Mouse (Mus musculus) retina, adult 2 months (tissue): ENCODE measurements at regions not wholly inside any gene's neighbourhood (a gene's known extent, or its start where the extent isn't known, plus 50 kb on each side); places are given as distances from the start of the nearest gene placed in this dataset.
"Not testable (repeated sequence)": the region's sequence is repeated elsewhere in the genome, so short reads cannot be mapped to it uniquely, and the experiment has no call there.

Experiments
- DNase-seq: peaks from one replicate; pipeline ENCODE4 v3.0.0-alpha.2; 2012; ENCODE audit warnings: low read depth, low spot score

DNA sequence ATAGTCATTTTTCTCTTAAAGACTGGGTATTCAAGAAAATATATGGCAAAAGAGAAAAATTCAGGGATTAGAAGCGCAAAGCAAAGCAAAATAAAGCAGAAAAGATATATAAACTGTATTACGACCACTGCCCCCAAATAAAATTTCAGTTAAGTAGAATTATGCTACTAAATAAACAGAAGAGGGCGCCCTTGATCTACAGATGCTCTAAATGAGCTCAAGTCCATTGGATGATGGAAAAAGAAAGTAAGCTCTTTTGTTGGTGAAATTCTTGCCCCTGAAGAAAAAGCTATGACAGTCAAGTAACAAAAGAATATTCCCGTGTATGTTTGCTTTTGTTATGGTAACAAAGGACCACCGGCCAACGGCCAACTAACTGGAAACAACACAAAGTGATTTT, 165.5 kb upstream of the Stk26 start:
- DNase-seq, result no peak

DNA sequence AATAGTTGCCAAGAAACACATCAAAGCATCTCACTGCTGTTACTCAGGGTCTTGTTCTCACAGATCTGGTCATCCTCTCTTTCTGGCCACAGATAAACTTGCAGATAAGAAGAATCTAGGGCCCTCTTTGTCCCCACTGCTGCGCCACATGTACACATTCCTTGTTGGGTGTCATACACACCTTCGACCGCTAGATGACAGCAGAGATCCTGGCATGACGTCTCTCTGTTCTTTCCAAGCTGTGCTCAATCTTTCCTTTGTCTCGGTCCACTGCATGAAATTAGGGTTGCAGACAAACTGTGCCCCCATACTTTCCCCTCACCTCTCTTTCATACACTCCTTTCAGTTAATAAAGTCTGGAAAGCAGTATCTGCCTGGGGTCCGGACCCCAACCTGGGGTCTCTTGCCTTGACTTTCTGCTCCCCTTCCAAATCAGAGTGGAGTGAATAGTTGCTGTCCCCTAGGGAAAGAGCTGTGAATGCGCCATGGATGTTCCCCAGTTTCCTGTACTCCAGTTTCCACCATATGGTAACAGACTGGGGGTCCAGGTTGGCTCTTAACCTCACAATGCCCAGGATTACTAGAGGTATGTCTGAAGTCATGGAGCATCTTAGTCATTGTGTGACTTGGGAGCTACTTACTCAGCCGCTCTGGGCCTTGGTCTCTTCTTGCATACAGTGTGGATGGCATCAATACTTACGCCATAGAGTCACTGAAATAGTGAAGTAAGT, 182.8 kb upstream of the Stk26 start:
- peak; percentile 26 for DNase-seq

GRCm38 (mm10) chrX:50657180-50657834, 183.5 kb upstream of the Stk26 start:
- no peak for DNase-seq

DNA sequence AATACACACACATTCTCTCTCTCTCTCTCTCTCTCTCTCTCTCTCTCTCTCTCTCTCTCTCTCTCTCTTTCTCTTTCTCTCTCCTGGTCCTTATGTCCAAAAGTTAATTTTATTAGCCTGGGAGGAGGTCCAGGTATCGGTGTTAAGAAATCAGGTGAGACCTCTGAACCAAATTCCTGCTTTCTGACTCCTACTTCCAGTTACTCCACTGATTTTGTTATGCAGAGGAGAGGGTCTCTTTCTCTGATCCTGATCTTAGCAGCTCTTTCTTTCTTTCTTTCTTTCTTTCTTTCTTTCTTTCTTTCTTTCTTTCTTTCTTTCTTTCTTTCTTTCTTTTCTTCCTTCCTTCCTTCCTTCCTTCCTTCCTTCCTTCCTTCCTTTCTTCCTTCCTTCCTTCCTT, 185.5 kb upstream of the Stk26 start:
- DNase-seq, result not testable (repeated sequence)

DNA sequence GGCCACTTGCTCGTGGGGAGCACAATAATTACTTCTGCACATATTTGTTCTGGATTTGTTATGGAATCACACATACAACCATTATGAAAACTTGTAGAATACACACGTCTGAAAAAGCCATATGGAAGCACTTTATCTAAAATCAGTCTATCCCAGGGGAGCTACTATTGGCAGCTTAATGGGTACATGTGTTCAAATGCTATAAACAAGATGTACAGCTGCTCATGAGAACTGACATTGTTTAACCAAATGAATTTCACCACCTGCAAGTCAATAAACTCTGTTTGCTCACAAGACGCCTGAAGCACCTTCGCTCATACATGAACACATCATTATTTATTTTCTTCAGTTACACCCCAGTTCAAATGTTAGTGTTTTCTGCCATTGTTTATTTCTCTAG, 199.5 kb upstream of the Stk26 start:
- no peak for DNase-seq

- no peak for DNase-seq
Observed at GRCm38 (mm10) chrX:50635634-50636033, 205.2 kb upstream of the Stk26 start.

DNA sequence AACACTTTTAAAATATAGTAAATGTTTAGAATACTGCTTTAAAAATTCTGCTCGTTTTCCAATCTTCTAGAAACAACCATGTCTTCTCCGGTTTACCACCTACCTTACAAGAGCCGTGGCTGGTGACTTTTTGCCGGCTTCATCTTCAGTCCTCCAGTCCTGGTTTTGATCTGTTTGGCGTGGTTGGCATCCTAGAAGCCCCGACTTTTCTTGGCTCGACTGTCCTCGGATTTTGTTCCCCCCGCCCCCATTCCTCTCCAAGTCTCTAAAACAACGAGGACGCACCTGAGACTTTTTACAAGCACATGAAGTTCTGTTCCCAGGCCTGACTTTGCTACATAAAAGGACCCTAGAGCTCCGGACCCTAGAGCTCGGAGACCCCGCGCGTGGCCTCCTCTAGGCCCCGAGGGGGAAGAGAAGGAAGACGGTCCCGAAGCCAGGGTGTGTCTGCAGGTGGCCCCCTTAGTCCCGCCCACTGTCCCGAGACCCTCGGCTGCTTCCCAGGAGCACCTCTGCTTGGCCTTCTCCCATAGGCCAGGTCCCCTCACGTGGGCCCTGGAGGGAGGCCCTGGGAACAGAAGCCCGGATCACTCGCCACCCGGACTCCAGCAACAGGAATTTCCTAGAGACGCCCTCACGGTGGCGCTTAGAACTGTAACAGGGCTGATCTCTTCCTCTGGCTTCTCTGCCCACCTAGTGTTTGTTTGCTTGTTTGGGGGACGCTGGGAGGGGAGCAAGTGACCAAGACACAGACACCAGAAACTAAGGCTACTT, 205.8 kb upstream of the Stk26 start:
- no peak for DNase-seq

GRCm38 (mm10) chrX:50632536-50632935, 204.2 kb upstream of the Olfr1324 start:
- DNase-seq, result no peak

GRCm38 (mm10) chrX:50625336-50625735, 197.0 kb upstream of the Olfr1324 start:
- DNase-seq, result no peak

- no peak for DNase-seq
Observed at GRCm38 (mm10) chrX:50622984-50623455, 194.7 kb upstream of the Olfr1324 start.

DNA sequence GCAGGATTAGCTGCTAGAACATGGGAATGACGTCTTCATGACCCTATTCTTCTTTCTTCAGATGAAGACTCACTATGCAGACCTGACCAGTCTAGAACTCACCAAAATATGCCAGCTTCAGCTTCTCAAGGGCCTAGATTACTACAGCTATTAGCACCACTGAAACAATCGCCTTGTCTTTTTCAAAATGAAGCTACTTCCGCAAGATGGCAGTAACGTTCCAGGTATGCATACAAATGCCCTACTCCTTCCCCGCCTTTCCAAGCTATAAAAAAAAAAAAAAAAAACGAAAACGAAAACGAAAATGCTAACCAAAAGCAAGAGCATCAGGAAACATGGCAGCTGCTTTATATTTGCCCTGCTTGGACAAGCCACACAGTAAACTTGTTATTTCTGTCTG, 192.6 kb upstream of the Olfr1324 start:
- DNase-seq, result no peak

DNA sequence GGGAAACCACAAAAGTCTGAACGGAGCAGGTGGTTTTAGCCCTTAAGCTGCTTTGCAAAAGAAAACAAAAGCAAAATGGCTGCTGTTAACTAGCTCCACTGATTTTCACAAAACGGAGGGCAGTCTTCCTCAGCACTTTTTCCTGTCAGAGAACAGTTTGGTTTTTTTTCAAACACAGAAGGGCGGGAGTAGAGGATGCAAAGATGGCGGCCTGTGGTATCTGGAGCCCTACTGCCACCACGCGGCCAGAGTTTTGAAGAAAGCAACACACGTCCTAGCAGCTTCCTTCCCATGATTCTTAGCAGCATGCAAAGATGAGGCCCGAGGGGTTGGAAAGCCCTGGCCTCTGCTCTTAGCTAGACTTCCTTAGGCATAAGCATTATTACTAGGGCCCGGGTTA, 191.6 kb upstream of the Olfr1324 start:
- no peak for DNase-seq

DNA sequence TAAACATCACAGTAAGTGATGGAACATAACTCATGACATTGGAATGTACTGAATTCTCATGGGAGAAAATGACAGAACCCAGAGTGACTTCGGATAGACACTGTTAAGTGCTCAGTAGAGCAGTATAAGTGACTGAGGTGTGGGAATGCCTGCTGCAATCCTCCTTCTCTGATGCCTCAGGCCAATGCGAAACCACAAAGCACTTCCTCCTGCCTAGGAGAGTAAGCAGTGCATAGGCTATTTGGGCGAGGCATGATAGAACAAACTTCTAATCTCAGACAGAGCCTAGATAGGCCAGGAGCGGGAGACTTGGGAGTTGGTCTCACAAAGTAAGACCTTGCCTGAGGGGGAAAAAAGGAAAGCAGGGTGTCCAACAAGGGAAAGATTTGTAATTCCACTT, 190.6 kb upstream of the Olfr1324 start:
- DNase-seq, result no peak

DNA sequence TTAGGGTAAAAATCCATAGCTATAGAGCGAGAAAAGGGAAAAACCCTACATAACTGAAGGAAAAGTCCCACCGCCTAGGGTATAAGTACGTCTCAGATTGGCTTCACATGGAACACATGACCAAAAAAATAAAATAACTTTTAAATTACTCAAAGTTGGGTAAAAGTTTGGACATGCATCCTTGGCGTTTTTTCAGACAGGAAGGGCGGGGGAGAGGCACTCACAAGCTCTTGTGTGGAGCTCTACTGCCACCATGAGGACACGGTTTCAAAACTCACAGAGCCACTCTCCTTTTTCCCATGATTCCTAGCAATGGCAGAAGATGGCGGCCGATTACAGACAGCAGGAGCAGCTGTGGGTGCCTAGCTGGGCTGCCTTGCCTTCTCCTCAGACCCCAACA, 188.6 kb upstream of the Olfr1324 start:
- not testable (repeated sequence) for DNase-seq

- not testable (repeated sequence) for DNase-seq
Observed at GRCm38 (mm10) chrX:50614874-50615273, 186.6 kb upstream of the Olfr1324 start.

DNA sequence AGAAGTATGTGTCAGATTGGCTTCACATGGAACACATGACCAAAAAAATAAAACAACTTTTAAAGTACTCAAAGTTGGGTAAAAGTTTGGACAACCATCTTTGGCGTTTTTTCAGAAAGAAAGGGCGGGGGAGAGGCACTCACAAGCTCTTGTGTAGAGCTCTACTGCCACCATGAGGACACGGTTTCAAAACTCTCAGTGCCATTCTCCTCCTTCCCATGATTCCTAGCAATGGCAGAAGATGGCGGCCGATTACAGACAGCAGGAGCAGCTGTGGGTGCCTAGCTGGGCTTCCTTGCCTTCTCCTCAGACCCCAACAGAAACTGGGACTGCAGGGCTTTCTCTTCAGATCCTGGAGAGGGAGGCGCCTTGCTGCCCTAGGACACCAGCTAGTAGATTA, 186.1 kb upstream of the Olfr1324 start:
- DNase-seq, result not testable (repeated sequence)

DNA sequence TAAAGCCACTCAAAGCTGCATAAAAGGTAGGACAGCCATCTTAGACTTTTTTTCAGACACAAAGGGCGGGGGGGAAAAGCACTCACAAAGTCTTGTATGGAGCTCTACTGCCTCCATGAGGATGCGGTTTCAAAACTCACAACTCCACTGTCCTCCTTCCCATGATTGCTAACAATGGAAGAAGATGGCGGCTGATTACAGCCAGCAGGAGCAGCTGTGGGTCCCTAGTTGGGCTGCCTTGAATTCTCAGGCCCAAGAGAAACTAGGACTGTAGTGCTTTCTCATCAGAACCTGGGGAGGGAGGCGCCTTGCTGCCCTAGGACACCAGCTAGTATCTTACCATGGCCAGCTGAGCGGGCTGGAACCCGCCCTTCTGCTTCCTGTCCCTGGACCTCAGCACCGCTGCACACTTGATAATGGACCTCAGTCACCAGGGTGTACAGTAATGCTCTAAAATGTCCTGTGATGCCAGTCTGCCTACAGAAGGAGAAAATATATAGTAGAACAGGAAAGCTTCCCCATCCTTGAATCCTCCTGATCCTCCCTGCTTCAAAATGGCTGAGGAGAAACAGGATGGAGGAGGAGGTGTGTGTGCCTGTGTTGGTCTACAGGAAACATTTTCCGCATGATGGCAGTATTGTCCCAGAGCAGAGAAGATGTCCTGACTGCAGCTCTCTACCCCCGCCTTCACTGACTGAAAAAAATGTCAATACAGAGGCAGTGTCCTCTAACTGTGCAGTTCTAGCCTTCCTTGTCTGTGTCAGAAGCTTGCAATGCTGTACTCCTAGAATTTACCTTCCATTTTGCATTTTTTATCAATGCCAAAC, 183.7 kb upstream of the Olfr1324 start:
- DNase-seq, result no peak

GRCm38 (mm10) chrX:50608141-50608540, 179.8 kb upstream of the Olfr1324 start:
- not testable (repeated sequence) for DNase-seq

- DNase-seq, result no peak
Observed at GRCm38 (mm10) chrX:50607636-50608035, 179.3 kb upstream of the Olfr1324 start.

DNA sequence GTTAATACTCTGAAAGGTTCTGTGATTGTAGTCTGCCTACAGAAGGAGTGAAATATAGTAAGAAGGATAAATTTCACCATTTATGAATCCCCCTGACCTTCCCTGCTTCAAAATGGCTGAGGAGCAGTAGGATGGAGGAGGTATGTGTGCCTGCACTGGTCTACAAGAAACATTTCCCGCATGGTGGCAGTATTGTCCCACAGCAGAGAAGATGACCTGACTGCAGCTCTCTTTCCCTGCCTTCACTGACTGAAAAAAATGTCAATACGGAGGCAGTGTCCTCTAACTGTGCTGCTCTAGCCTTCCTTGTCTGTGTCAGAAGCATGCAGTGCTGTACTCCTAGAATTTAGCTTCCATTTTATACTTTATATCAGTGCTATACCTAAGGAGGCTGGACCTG, 177.2 kb upstream of the Olfr1324 start:
- DNase-seq, result not testable (repeated sequence)

DNA sequence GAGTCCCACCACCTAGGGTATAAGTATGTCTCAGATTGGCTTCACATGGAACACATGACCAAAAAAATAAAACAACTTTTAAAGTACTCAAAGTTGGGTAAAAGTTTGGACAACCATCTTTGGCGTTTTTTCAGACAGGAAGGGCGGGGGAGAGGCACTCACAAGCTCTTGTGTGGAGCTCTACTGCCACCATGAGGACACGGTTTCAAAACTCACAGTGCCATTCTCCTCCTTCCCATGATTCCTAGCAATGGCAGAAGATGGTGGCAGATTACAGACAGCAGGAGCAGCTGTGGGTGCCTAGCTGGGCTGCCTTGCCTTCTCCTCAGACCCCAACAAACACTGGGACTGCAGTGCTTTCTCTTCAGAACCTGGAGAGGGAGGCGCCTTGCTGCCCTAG, 176.7 kb upstream of the Olfr1324 start:
- DNase-seq, result not testable (repeated sequence)

GRCm38 (mm10) chrX:50602881-50603280, 174.6 kb upstream of the Olfr1324 start:
- not testable (repeated sequence) for DNase-seq
